Mouse (Mus musculus) forebrain, embryonic 16.5 days (tissue): ENCODE measurements at regions not wholly inside any gene's neighbourhood (a gene's known extent, or its start where the extent isn't known, plus 50 kb on each side); places are given as distances from the start of the nearest gene placed in this dataset.

Experiments used
- ATAC-seq: fragments of 200-750 bp; cut with Nextera tagmentation; 2 replicates; pipeline ENCODE4 v1.8.0; 2017; ENCODE audit warnings: mild to moderate bottlenecking, moderate library complexity
- H3K27ac ChIP-seq: fragments of 300-500 bp; sonication (generic); 2 replicates; pipeline ENCODE4 v1.5.1; 2014; ENCODE audit warnings: low read length, control low read depth
- H3K27me3 ChIP-seq: fragments of 300-500 bp; sonication (generic); replicated peaks from 2 replicates; pipeline ENCODE4 v1.6.1; 2014; ENCODE audit warnings: low read length; ENCODE audit not compliant: control insufficient read depth, insufficient read depth
- H3K36me3 ChIP-seq: fragments of 300-500 bp; sonication (generic); 2 replicates; pipeline ENCODE4 v1.6.1; 2014; ENCODE audit not compliant: control insufficient read depth, insufficient read depth
- H3K4me1 ChIP-seq: fragments of 300-500 bp; sonication (generic); replicated peaks from 2 replicates; pipeline ENCODE4 v1.6.1; 2014; ENCODE audit warnings: low read length; ENCODE audit not compliant: control insufficient read depth, insufficient read depth
- H3K4me2 ChIP-seq: fragments of 300-500 bp; sonication (generic); 2 replicates; pipeline ENCODE4 v1.6.1; 2014; ENCODE audit warnings: mild to moderate bottlenecking, low read length, control low read depth
- H3K4me3 ChIP-seq: fragments of 300-500 bp; sonication (generic); replicated peaks from 2 replicates; pipeline ENCODE4 v1.5.1; 2014; ENCODE audit warnings: mild to moderate bottlenecking, low read length, control low read depth
- H3K9ac ChIP-seq: fragments of 300-500 bp; sonication (generic); replicated peaks from 2 replicates; pipeline ENCODE4 v1.6.1; 2014; ENCODE audit warnings: low read depth, low read length, control low read depth
- H3K9me3 ChIP-seq: fragments of 300-500 bp; sonication (generic); 2 replicates; pipeline ENCODE4 v1.6.1; 2016; ENCODE audit warnings: low read length; ENCODE audit not compliant: control insufficient read depth
- WGBS: fragments of 180-500 bp; shearing (Covaris S2); extraction: QIAGEN DNeasy Blood & Tissue Kit; methylation state at CpG from one replicate; pipeline ENCODE4 v1.1.7; 2014; 5-methylcytosine and 5-hydroxymethylcytosine counted together

DNA sequence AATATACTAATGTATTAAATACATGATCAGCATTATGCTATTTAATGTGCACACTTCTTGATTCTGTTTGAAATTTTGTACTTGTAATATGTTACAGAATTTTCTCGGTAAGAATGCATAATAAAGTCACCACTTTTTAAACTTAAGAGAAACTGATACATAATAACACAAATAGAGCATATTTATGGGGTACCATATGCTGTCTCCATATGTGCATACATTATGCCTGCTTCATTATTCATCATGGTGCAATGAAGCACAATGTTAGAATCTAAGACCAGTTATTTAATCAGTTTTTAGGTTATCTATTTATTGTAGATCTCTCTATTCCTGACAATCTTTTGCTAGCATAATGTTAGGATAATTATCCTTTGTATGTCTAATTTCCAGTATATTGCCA, 115.9 kb upstream of the Ndst3 start:
- Histone ChIP-seq H3K9me3 (no peaks in the 10 kb centered on the region), H3K27ac (no peak overlapping the region), H3K9ac (no peak overlapping the region), H3K27me3 (no peaks in the 10 kb centered on the region), H3K4me1 (no peaks in the 10 kb centered on the region), H3K36me3 (no peaks in the 10 kb centered on the region), H3K4me3 (no peak overlapping the region), H3K4me2 (no peak overlapping the region)
- peak; percentile 68; the same call in 1 of the 2 replicates for ATAC-seq
- 59% methylated on average over 1 of the region's 1 CpGs for whole genome bisulfite sequencing

DNA sequence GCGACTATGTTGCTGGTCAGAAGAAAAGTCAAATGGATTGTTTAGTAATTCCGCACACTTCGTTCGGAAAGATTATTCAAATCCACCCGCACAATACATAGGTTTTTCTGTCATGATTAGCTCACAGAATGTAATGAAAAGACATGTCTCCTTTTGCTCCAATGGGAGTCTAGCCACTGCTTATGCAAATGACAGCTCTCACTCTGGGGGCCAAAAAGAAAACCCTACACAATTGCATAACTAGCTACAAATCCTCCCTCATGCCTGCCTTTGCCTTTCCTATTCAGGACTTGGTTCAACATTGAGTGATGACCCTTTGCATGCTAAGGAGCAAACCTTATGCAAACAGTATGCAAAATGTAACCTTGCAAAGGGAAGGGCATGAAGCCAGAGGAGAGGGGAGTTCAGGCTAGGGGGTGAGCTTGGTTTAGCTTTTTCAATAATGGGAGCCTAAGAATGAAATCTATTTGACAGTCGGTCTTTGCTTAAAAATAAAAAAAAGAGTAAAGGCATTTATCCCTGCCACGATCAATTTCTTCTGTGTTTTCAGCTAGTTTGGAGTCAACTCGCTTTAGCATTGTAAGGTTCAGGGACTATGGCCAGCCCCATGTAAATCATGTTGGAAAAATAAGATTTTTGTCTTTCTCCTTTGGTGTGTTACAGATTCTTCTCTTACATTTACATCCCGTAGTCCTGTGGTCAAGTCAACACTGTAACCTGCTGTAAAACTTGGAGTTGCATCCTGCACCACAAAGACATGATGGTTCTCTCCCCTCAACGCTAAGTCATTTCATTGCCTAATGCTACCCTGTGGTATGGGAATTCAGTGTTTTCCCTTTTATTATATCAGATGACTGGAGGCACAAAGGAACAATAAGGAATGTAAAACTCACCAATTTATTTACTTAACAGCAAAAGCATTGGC, 119.6 kb upstream of the Ndst3 start:
- Histone ChIP-seq H3K9ac (no peak overlapping the region), H3K4me1 (no peaks in the 10 kb centered on the region), H3K9me3 (no peaks in the 10 kb centered on the region), H3K36me3 (no peaks in the 10 kb centered on the region), H3K27me3 (no peaks in the 10 kb centered on the region), H3K4me2 (no peak overlapping the region), H3K4me3 (no peak overlapping the region), H3K27ac (no peak overlapping the region)
- ATAC-seq = peak; percentile 27
- 45% methylated on average over 10 of the region's 10 CpGs for WGBS

DNA sequence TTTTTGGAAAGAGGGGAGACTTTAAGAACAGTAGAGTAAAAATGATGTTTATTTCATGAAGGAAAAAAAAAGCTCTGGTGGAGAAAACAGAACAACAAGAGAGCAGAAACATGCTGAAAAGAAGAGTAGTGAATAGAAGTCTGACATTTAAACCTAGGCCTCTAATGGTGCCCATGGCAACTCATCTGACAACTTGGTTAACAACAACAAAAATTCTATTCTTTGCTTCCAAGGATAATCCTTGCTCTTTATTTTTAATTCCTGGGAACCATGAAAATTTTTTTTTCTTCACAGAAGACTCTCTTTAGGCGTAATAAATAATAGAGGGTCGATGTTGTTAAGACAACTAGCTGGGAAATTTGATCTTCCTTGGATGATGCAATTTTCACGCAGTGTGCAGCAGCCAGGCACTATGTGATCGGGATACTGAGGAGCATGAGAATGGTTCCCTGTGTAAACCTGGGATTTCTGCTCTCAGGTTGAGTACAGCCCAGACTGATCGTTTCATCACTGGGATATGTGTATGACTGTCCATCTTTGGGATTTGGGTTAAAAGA, 120.4 kb upstream of the Ndst3 start:
- Histone ChIP-seq H3K4me1 (no peaks in the 10 kb centered on the region), H3K27ac (no peak overlapping the region), H3K36me3 (no peaks in the 10 kb centered on the region), H3K4me3 (no peak overlapping the region), H3K9me3 (no peaks in the 10 kb centered on the region), H3K9ac (no peak overlapping the region), H3K4me2 (no peak overlapping the region), H3K27me3 (no peaks in the 10 kb centered on the region)
- ATAC-seq = peak; percentile 78
- WGBS = 21% methylated on average over 5 of the region's 5 CpGs

DNA sequence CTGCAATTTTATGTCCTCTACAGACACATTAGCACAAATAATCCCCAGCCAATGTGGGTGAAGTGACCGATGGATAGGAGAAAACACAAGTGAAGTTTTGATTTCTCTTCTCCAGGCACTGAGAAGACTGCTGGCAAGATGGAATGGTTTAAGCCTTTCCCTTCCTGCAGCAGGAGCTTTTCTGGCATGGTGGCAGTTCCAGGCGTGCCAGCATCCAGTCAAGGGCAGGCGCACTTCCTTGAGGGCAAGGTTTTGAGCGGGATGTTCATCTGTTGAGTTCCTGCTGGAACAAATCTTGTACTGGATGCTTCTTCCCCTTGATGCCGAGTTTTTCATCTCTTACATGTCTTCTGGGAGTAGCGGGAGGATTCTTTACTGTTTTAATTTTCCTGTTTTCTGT, 138.1 kb upstream of the Ndst3 start:
- Histone ChIP-seq H3K27ac (no peak overlapping the region), H3K27me3 (no peaks in the 10 kb centered on the region), H3K36me3 (no peaks in the 10 kb centered on the region), H3K9ac (no peak overlapping the region), H3K4me3 (no peak overlapping the region), H3K4me2 (no peak overlapping the region), H3K9me3 (no peaks in the 10 kb centered on the region), H3K4me1 (no peaks in the 10 kb centered on the region)
- 86% methylated on average over 6 of the region's 6 CpGs for WGBS
- no peak for ATAC-seq

DNA sequence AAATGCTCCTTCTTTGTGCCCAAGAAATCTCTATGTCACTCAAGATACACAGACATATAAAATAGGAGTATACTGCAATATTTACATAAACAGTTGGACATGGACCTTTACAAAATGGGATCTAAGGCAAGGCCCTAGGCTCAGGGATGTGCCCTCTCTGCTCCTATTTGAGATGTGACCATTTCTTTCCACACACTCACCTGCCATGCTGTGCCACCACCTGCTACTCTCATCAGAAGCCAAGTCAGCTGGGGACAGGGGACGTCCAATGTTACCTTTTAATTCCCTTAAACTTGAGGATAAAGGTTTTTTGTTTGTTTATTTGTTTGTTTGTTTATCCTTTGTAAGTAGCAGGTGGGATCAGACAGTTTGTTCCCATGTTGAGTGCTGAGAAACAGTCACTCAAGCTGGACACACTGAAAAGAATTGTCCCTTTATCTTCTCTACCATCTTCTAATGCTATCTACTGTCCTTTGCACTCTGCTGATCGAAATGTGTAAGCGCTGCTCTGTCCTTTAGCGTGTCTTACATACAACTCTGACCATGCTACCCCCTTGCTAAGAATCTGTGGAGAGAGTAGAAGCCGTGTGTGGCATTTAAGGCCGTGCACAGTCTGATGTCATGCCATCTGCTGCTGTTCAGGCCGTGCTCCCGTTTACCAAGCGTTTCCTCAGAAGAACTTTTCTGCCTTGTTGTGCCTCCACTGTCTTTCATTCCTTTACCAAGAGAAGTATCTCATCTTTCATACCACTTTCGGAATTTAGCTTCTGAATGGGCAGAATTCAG, 147.9 kb upstream of the Ndst3 start:
- Histone ChIP-seq H3K4me3 (no peak overlapping the region), H3K9me3 (no peaks in the 10 kb centered on the region)
- 87% methylated on average over 10 of the region's 10 CpGs for WGBS

DNA sequence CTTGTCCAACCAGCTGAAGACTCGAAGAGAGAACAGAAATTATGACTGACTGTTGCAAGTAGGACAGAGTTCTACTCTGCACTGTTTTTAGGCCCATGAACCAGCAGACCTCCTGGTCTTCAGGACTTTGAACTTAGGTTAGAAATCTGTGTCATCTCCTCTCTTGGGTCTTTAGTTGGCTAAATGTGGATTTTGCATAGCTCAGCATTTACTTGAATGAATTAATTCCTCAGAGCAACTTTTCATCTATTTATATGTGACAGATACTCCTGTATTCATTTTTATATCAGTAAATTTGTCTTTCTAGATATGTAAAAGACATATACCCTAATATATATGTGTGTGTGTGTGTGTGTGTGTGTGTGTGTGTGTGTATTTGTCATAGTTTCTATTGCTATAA, 155.9 kb upstream of the Ndst3 start:
- ATAC-seq = no peak
- H3K27me3 ChIP-seq = no peaks in the 10 kb centered on the region
- no peak overlapping the region for H3K9ac ChIP-seq
- WGBS = 89% methylated on average over 1 of the region's 1 CpGs
- H3K4me1 ChIP-seq = no peaks in the 10 kb centered on the region
- no peaks in the 10 kb centered on the region for H3K9me3 ChIP-seq
- H3K27ac ChIP-seq = no peak overlapping the region
- H3K36me3 ChIP-seq = no peaks in the 10 kb centered on the region
- H3K4me3 ChIP-seq = no peak overlapping the region
- H3K4me2 ChIP-seq = no peak overlapping the region

More for the DNA sequence above, 147.9 kb upstream of the Ndst3 start:
- no peak for ATAC-seq
- H3K9ac ChIP-seq = no peak overlapping the region
- no peaks in the 10 kb centered on the region for H3K36me3 ChIP-seq
- no peak overlapping the region for H3K27ac ChIP-seq
- H3K4me1 ChIP-seq = no peaks in the 10 kb centered on the region
- H3K27me3 ChIP-seq = no peaks in the 10 kb centered on the region
- H3K4me2 ChIP-seq = no peak overlapping the region

DNA sequence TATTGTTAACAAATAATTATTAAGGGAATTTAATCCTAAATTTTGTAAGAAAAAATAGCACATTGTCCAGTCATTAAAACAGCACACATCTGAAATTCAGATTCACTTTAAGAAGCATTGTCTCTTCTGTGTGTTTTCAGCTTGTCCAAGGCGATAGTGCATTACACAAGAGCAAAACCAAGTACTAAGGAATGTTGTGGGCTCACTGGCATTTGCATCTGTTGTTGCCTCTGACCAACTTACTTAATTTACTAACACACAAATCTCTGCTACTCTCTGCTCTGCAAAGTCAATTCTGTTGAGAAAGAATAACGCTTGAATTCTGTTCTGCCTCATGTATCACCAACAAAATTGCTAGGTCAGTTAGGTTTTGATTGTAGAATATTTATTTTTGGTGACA, 158.0 kb upstream of the Ndst3 start:
- H3K4me1 ChIP-seq = no peaks in the 10 kb centered on the region
- no peak overlapping the region for H3K9ac ChIP-seq
- WGBS = 91% methylated on average over 2 of the region's 2 CpGs

DNA sequence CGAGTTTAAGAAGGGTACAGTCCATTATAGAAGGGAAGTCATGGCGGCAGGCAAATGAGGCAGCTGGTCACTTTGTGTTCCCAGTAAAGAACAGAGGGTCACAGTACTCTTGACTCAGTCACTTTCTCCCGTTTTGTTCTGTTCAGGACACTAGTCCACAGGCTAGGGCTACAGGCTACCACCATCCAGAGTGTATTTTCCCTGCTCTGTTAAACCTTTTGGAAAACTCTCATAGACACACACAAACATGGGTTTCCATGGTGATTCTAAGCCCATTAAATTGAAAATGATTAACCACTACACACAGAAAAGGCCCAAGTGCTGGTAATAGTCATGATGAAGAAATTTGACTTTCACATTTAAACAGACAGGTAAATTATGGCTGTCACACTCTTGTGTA, 162.2 kb upstream of the Ndst3 start:
- Histone ChIP-seq H3K9ac (no peak overlapping the region), H3K9me3 (no peaks in the 10 kb centered on the region), H3K4me1 (no peaks in the 10 kb centered on the region), H3K36me3 (no peaks in the 10 kb centered on the region), H3K4me3 (no peak overlapping the region), H3K4me2 (no peak overlapping the region), H3K27me3 (no peaks in the 10 kb centered on the region), H3K27ac (no peak overlapping the region)
- no peak for ATAC-seq
- WGBS = 85% methylated on average over 3 of the region's 3 CpGs

More for the DNA sequence above, 158.0 kb upstream of the Ndst3 start:
- H3K4me3 ChIP-seq = no peak overlapping the region
- no peaks in the 10 kb centered on the region for H3K9me3 ChIP-seq
- H3K4me2 ChIP-seq = no peak overlapping the region
- ATAC-seq = no peak
- H3K36me3 ChIP-seq = no peaks in the 10 kb centered on the region
- no peaks in the 10 kb centered on the region for H3K27me3 ChIP-seq
- H3K27ac ChIP-seq = no peak overlapping the region

DNA sequence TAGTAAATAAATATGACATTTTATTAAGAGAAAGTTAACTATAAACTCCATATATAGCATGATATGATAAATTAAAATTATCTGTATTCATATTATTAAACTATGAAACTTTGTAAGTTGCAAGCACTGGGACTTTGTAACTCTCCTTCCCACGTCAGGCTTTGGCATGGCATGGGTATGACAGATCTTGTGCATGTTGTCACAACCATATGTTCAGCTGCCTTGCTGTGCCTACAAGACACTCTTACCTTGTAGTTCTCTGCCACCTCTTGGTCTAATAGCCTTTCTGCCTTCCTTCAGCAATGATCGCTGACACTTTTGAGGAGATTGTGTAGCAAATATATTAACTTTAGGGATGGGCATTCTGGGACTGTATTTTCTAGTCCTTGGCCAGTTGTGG, 183.1 kb upstream of the Ndst3 start:
- Histone ChIP-seq H3K4me1 (no peaks in the 10 kb centered on the region), H3K27me3 (no peaks in the 10 kb centered on the region), H3K27ac (no peak overlapping the region), H3K4me3 (no peak overlapping the region), H3K9me3 (no peaks in the 10 kb centered on the region), H3K9ac (no peak overlapping the region), H3K4me2 (no peak overlapping the region), H3K36me3 (no peaks in the 10 kb centered on the region)
- no peak for ATAC-seq
- WGBS = 91% methylated on average over 2 of the region's 2 CpGs
